Mouse (Mus musculus): ENCODE data around the gene Chst3.

DNA sequence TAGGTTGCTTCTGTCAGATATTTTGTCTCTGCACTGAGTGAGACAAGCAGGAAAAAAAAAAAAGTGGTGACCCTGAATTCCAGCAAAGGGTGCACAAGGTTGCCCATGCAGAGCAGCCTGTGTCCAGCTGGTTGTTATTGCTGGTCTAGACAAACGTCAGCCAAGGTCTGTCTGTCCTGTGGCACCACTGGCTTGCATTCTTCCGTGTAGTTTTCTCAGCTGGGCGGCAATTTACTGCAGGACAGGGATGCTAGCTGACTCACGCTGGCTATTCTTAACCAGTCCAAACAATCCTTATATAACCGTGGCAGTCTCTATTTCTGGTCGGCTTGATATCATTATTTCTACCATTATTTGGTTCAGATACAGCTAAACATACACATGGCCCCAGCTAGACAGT, 18.1 kb downstream of the Chst3 start:
- TF ChIP-seq CTCF (IDR thresholded peaks at IDR 0.05; ENCODE audit: insufficient read depth, low read depth, low read length) (no peak), POLR2A (IDR thresholded peaks at IDR 0.05; ENCODE audit: insufficient read depth, low read depth, low read length) (no peak)
